Comparison of ENCODE assay signal across 8 mouse cellular contexts in genomic region chr2:165788005-165788404, GRCm38 (mm10).
DNase-seq lines count a peak whose midpoint lies in the region; ATAC-seq and TF ChIP-seq lines count a peak whose summit lies in the region.

No protein-coding gene starts in this region.

- H3K36me3 ChIP-seq in forebrain, embryonic 15.5 days = peaks cover 74% of the 10 kb centered on the region
- peaks cover 98% of the 10 kb centered on the region for H3K36me3 ChIP-seq in forebrain, embryonic 10.5 days (replicated peaks)
- peaks cover 57% of the 10 kb centered on the region for H3K36me3 ChIP-seq in hindbrain, postnatal 0 days (ENCODE audit: insufficient read depth, low read length)
- peaks cover 83% of the 10 kb centered on the region for H3K36me3 ChIP-seq in neural tube, embryonic 15.5 days

- no peak overlapping the region for H3K9ac ChIP-seq in forebrain, embryonic 15.5 days (replicated peaks)
- H3K9ac ChIP-seq in hindbrain, postnatal 0 days (replicated peaks; ENCODE audit: low read length) = no peak overlapping the region
- no peak overlapping the region for H3K9ac ChIP-seq in neural tube, embryonic 15.5 days (replicated peaks)

- H3K27ac ChIP-seq in forebrain, embryonic 15.5 days (replicated peaks) = no peak overlapping the region
- H3K27ac ChIP-seq in forebrain, embryonic 10.5 days = no peak overlapping the region
- H3K27ac ChIP-seq in hindbrain, postnatal 0 days = peak overlapping the region; percentile 45; the same call in 1 of the 2 replicates
- H3K27ac ChIP-seq in neural tube, embryonic 15.5 days (replicated peaks) = peak overlapping the region; percentile 37; the same call in 1 of the 2 replicates

- H3K4me2 ChIP-seq in forebrain, embryonic 15.5 days (replicated peaks) = no peak overlapping the region
- H3K4me2 ChIP-seq in hindbrain, postnatal 0 days (ENCODE audit: low read depth, low read length) = no peak overlapping the region
- H3K4me2 ChIP-seq in neural tube, embryonic 15.5 days = no peak overlapping the region

- peak; percentile 36; the same call in 1 of the 2 replicates for ATAC-seq in forebrain, embryonic 15.5 days (replicated peaks)
- ATAC-seq in hindbrain, postnatal 0 days = peak; percentile 75
- ATAC-seq in neural tube, embryonic 15.5 days (ENCODE audit: low FRiP score) = peak; percentile 48; the same call in 1 of the 2 replicates
- ATAC-seq in inflammation-experienced regulatory T-cells, adult 6 months = no peak

- peaks cover 5% of the 10 kb centered on the region for H3K4me1 ChIP-seq in forebrain, embryonic 15.5 days
- peaks cover 13% of the 10 kb centered on the region for H3K4me1 ChIP-seq in forebrain, embryonic 10.5 days
- peaks cover 5% of the 10 kb centered on the region for H3K4me1 ChIP-seq in hindbrain, postnatal 0 days (ENCODE audit: insufficient read depth, low read length)
- H3K4me1 ChIP-seq in neural tube, embryonic 15.5 days = peaks cover 25% of the 10 kb centered on the region

- no peak overlapping the region for H3K4me3 ChIP-seq in forebrain, embryonic 15.5 days
- H3K4me3 ChIP-seq in forebrain, embryonic 10.5 days = no peak overlapping the region
- H3K4me3 ChIP-seq in hindbrain, postnatal 0 days (ENCODE audit: low read length) = no peak overlapping the region
- no peak overlapping the region for H3K4me3 ChIP-seq in neural tube, embryonic 15.5 days (replicated peaks)

- no peak for TF ChIP-seq CTCF in hindbrain, postnatal 0 days (IDR thresholded peaks at IDR 0.05; ENCODE audit: low read depth)

- DNase-seq in forebrain, embryonic 10.5 days (ENCODE audit: extremely low spot score, low spot score) = no peak
- DNase-seq in adrenal gland, postnatal 36 days = peak; percentile 87 to 90
- peak; percentile 64 to 75 for DNase-seq in frontal cortex, postnatal 36 days (ENCODE audit: low spot score in 2 of 2)
- DNase-seq in hindbrain, postnatal 0 days (ENCODE audit: low spot score) = peak; percentile 93
- DNase-seq in left cerebral cortex, adult 18-20 months (ENCODE audit: low spot score in 2 of 2) = peak; percentile 71 to 78

- no peaks in the 10 kb centered on the region for H3K9me3 ChIP-seq in forebrain, embryonic 15.5 days
- H3K9me3 ChIP-seq in forebrain, embryonic 10.5 days = no peaks in the 10 kb centered on the region
- no peaks in the 10 kb centered on the region for H3K9me3 ChIP-seq in hindbrain, postnatal 0 days (ENCODE audit: low read length)
- H3K9me3 ChIP-seq in neural tube, embryonic 15.5 days (replicated peaks) = no peaks in the 10 kb centered on the region

- H3K27me3 ChIP-seq in forebrain, embryonic 15.5 days = no peaks in the 10 kb centered on the region
- H3K27me3 ChIP-seq in forebrain, embryonic 10.5 days (ENCODE audit: poor library complexity, severe bottlenecking) = no peaks in the 10 kb centered on the region
- H3K27me3 ChIP-seq in hindbrain, postnatal 0 days (ENCODE audit: insufficient read depth, low read length) = no peaks in the 10 kb centered on the region
- H3K27me3 ChIP-seq in neural tube, embryonic 15.5 days (replicated peaks) = no peaks in the 10 kb centered on the region

- 46% methylated on average over 11 of the region's 11 CpGs for WGBS in forebrain, embryonic 15.5 days
- WGBS in forebrain, embryonic 10.5 days = 93% methylated on average over 11 of the region's 11 CpGs
- 35% methylated on average over 11 of the region's 11 CpGs for WGBS in hindbrain, postnatal 0 days
- 38% methylated on average over 11 of the region's 11 CpGs for WGBS in neural tube, embryonic 15.5 days

Comparison
In these comparisons a context has a peak if more than half of its experiments do, and no peak if none do; other contexts are left out.
1. H3K27ac ChIP-seq: peak in hindbrain, postnatal 0 days (single experiment) and neural tube, embryonic 15.5 days (single experiment); none in forebrain, embryonic 15.5 days (single experiment) and forebrain, embryonic 10.5 days (single experiment).